Mouse (Mus musculus) urinary bladder, postnatal 10 days (tissue): Measurements from ENCODE around the gene Mknk2.

Source experiments
- DNase-seq: peaks from one replicate; pipeline ENCODE4 v3.0.0; 2022; ENCODE audit warnings: low spot score

Gene Mknk2

GRCm38 (mm10) chr10:80677942-80678436, at the start of gene Mknk2:
Gene Mknk2, minus strand, starts transcription at chr10:80678112.
- peak; percentile 91 for DNase-seq

GRCm38 (mm10) chr10:80717281-80717680, 39.4 kb upstream of the Mknk2 start:
- no peak for DNase-seq

- DNase-seq: no peak
Observed at GRCm38 (mm10) chr10:80710834-80711233, 32.9 kb upstream of the Mknk2 start.

GRCm38 (mm10) chr10:80705479-80705878, 27.6 kb upstream of the Mknk2 start:
- no peak for DNase-seq

GRCm38 (mm10) chr10:80705033-80705432, 27.1 kb upstream of the Mknk2 start:
- DNase-seq: no peak

GRCm38 (mm10) chr10:80704418-80704817, 26.5 kb upstream of the Mknk2 start:
- DNase-seq: no peak

- no peak for DNase-seq
Observed at GRCm38 (mm10) chr10:80703643-80704042, 25.7 kb upstream of the Mknk2 start.

- peak; percentile 83 for DNase-seq
Observed at GRCm38 (mm10) chr10:80702536-80703390, 24.9 kb upstream of the Mknk2 start.

- DNase-seq: peak; percentile 95
Observed at GRCm38 (mm10) chr10:80701721-80702535, 24.0 kb upstream of the Mknk2 start, which contains the start of the genes Mob3a and Izumo4. Gene Mob3a, minus strand, starts transcription at chr10:80701977. Gene Izumo4, plus strand, starts transcription at chr10:80702184.

GRCm38 (mm10) chr10:80700732-80701131, 22.8 kb upstream of the Mknk2 start:
- no peak for DNase-seq

GRCm38 (mm10) chr10:80700038-80700504, 22.2 kb upstream of the Mknk2 start:
- DNase-seq: no peak

- no peak for DNase-seq
Observed at GRCm38 (mm10) chr10:80698605-80699004, 20.7 kb upstream of the Mknk2 start.

GRCm38 (mm10) chr10:80697812-80698211, 19.9 kb upstream of the Mknk2 start:
- no peak for DNase-seq

- DNase-seq: no peak
Observed at GRCm38 (mm10) chr10:80697393-80697787, 19.5 kb upstream of the Mknk2 start.

GRCm38 (mm10) chr10:80696502-80697392, 18.8 kb upstream of the Mknk2 start:
- no peak for DNase-seq

GRCm38 (mm10) chr10:80695801-80696501, 18.0 kb upstream of the Mknk2 start:
- no peak for DNase-seq

- DNase-seq: no peak
Observed at GRCm38 (mm10) chr10:80695186-80695585, 17.3 kb upstream of the Mknk2 start.

- no peak for DNase-seq
Observed at GRCm38 (mm10) chr10:80694159-80694938, 16.4 kb upstream of the Mknk2 start.

- DNase-seq: no peak
Observed at GRCm38 (mm10) chr10:80693401-80694045, 15.6 kb upstream of the Mknk2 start.
